Mouse (Mus musculus): Measurements from ENCODE around the gene Pdhb. TPM values are rescaled to one million over a fixed set of nuclear protein-coding genes. Genes with fewer than 3 reads are reported as not detected.

Pdhb gene
- total RNA-seq (2023) = 10 to 100 TPM; 76.0 to 76.6 TPM

DNA sequence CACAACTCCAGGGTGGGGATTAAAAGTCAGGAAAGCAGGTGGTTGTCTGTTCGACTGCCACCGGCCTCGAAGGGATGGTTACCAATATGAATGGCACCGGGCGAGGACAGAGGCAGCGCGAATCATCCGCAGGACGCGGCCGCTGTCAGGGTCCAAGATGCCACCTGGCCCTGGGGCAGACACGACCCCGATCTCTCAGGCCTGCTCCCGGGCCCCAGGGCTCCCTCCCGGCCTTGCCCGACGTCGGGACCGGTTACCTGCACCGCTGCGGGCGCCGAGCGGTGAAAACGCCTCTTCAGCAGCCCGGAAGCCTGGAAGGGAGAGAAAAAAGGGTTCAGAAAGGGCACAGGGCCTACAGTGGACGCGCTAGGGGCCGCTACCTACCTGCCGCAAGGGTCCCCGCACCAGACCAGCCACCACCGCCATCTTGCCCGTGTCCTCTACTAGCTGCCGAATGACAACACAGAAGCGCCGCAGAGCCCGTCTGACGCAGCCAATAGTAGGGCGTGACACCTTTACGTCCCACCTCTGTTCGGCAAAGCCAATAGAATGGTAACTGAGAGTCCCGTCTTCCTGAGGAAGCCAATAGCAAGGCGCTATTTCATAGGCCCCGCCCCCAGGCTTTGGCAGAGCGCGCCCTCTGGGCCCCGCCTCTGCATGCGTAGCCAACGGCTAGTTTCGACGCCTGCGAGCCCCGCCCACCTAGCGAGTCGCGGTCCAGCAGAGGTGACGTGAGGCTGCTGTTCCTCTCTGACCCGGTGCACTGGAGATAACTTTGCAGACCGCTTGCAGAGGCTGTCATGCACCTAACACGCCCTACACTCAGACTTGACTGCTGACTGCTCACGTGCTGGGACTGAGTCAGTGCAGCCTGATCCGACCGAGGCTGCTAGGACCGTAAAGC, at the start of gene Pdhb:
Gene Pdhb (minus strand): TSS at position 519 of the 904 bp plus-strand sequence.

DNA sequence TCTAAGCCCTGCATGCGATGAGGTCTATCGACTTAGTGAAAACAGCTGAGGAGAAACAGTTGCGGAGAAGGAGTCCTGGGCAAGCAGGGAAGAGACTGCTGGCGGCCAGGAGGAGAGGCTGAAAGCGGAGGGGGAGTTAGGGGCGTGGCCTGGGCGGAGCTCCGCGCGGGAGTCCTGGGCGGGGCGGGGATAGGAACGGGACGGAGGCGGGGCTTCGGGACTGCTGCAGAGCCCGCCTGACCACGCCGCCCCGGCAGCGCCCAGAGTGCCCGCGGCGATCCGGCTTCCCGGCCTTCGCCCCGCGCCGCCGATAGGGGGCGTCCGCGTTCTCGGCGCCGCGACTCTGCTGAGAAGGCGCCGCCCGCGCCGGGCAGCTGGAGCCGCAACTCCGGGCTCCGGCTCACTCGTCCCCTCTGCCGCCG, 41.0 kb upstream of the Pdhb start, which contains the start of gene Kctd6:
Gene Kctd6 (plus strand): TSS at position 338 of the 422 bp plus-strand sequence.

Other genes with a start within 250 kb of the Pdhb start
- not detected for gene Gm45521, start 215.7 kb downstream of the Pdhb start, total RNA-seq (2023)
- gene Dnase1l3, start 178.5 kb downstream of the Pdhb start, total RNA-seq (2023) = under 1 TPM; 0.15 to 0.42 TPM
- gene Abhd6, start 170.1 kb downstream of the Pdhb start, total RNA-seq (2023) = under 1 TPM; 0.39 to 0.68 TPM
- 10 to 100 TPM in 1 of 2 experiments, 1 to 10 TPM in 1; 6.3 to 10.4 TPM for gene Rpp14, start 92.7 kb downstream of the Pdhb start, total RNA-seq (2023)
- gene Pxk, start 74.8 kb downstream of the Pdhb start, total RNA-seq (2023) = 10 to 100 TPM; 47.6 to 54.0 TPM
- 1 to 10 TPM; 5.6 to 6.5 TPM for gene Kctd6, start 41.1 kb upstream of the Pdhb start, total RNA-seq (2023)
- gene Acox2, start 86.3 kb upstream of the Pdhb start, total RNA-seq (2023) = under 1 TPM; 0.71 to 0.77 TPM
- not detected for gene Fam107a, start 145.0 kb upstream of the Pdhb start, total RNA-seq (2023)
- not detected for gene Oit1, start 205.7 kb upstream of the Pdhb start, total RNA-seq (2023)